Mouse (Mus musculus) stomach, postnatal 0 days (tissue): ENCODE measurements at regions not wholly inside any gene's neighbourhood (a gene's known extent, or its start where the extent isn't known, plus 50 kb on each side); places are given as distances from the start of the nearest gene placed in this dataset.

Experiments used
- CTCF ChIP-seq: IDR thresholded peaks from 2 replicates; pipeline ENCODE4 v1.5.1; 2016; ENCODE audit warnings: antibody characterized with exemption, low read depth, mild to moderate bottlenecking, moderate library complexity
- EP300 ChIP-seq: optimal IDR thresholded peaks from 2 replicates; pipeline ENCODE3; 2016; ENCODE audit warnings: antibody characterized with exemption

GRCm38 (mm10) chr19:20005932-20006625 lies 384.7 kb downstream of the Anxa1 start:
- TF ChIP-seq CTCF = no peak
- TF ChIP-seq EP300 = no peak
